Mouse (Mus musculus): ENCODE data around the gene Prr13. TPM values are rescaled to one million over a fixed set of nuclear protein-coding genes. Genes with fewer than 3 reads are reported as not detected.
A peak's percentile ranks its signal among the peaks of the same experiment; 100 is the strongest.

Gene Prr13
- polyA plus RNA-seq, 1 experiment from 2014 or later = 380 TPM

GRCm38 (mm10) chr15:102470605-102471294 lies 11.9 kb downstream of the Prr13 start:
- H3K36me3 ChIP-seq (ENCODE audit: inconsistent target) = peaks cover 35% of the 10 kb centered on the region

DNA sequence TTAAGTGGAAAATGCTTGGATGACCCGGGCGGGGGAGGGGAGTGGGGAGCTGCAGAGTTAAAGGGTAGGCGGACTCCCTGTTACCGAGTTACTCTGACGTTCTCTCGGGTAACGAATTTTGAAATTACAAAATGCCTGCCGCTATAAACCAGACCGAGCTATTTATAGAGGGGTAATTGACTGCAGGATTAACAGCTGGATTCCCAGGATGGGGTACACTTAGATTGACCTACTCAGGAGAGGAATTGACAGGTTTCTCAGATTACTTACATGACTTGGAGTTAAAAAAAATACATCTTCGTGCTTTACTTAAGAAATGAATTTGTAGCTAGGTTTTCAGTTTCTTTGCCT lies 12.4 kb downstream of the Prr13 start:
- Histone ChIP-seq H3K79me2 (ENCODE audit: inconsistent target) (peaks cover 53% of the 10 kb centered on the region), H3K36me3 (ENCODE audit: inconsistent target) (peaks cover 36% of the 10 kb centered on the region), H3K27ac (peak overlapping the region; percentile 52), H3K4me3 (ENCODE audit: inconsistent target) (peak overlapping the region; percentile 62)
- 0% methylated on average over 4 of the region's 10 CpGs for WGBS (ENCODE audit: missing documents)

More at GRCm38 (mm10) chr15:102470605-102471294, 11.9 kb downstream of the Prr13 start:
- H3K79me2 ChIP-seq (ENCODE audit: inconsistent target) = peaks cover 48% of the 10 kb centered on the region
- 0% methylated on average over 14 of the region's 67 CpGs for WGBS (ENCODE audit: missing documents)
- peak overlapping the region; percentile 75 for H3K27ac ChIP-seq
- H3K4me3 ChIP-seq (ENCODE audit: inconsistent target) = peak overlapping the region; percentile 62

GRCm38 (mm10) chr15:102471727-102472126 lies 12.9 kb downstream of the Prr13 start:
- Histone ChIP-seq H3K36me3 (ENCODE audit: inconsistent target) (peaks cover 39% of the 10 kb centered on the region), H3K4me3 (ENCODE audit: inconsistent target) (peak overlapping the region; percentile 62), H3K27ac (peak overlapping the region; percentile 52), H3K79me2 (ENCODE audit: inconsistent target) (peaks cover 57% of the 10 kb centered on the region)

DNA sequence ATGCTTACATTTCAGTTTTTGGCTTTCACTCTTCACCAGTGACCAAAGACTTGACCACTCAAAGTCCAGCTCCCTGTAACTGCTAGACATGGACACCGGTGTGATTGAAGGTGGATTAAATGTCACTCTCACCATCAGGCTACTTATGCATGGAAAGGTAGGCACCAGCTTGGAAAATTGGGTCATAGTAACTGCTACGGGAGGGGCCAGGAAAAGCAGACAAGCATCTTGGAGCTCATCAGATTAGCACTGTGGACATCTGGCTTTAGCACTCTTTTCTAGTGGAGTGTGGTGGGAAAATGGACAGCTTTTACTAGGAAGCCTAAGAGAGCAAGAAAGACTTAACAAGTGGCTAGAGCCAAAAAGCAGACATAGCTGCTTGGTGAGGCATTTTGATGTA lies 14.4 kb downstream of the Prr13 start:
- Histone ChIP-seq H3K27ac (no peak overlapping the region), H3K4me3 (ENCODE audit: inconsistent target) (no peak overlapping the region), H3K36me3 (ENCODE audit: inconsistent target) (peaks cover 46% of the 10 kb centered on the region), H3K79me2 (ENCODE audit: inconsistent target) (peaks cover 72% of the 10 kb centered on the region)
- WGBS (ENCODE audit: missing documents) = 100% methylated on average over 2 of the region's 2 CpGs

GRCm38 (mm10) chr15:102474520-102474919 lies 15.7 kb downstream of the Prr13 start:
- Histone ChIP-seq H3K79me2 (ENCODE audit: inconsistent target) (peaks cover 85% of the 10 kb centered on the region), H3K36me3 (ENCODE audit: inconsistent target) (peaks cover 50% of the 10 kb centered on the region), H3K4me3 (ENCODE audit: inconsistent target) (no peak overlapping the region), H3K27ac (no peak overlapping the region)
- WGBS (ENCODE audit: missing documents) = 89% methylated on average over 2 of the region's 2 CpGs

- no peak overlapping the region for H3K4me3 ChIP-seq (ENCODE audit: inconsistent target)
- WGBS (ENCODE audit: missing documents) = 96% methylated on average over 3 of the region's 3 CpGs
These were observed 24.3 kb downstream of the Prr13 start for GRCm38 (mm10) chr15:102483136-102483535.

DNA sequence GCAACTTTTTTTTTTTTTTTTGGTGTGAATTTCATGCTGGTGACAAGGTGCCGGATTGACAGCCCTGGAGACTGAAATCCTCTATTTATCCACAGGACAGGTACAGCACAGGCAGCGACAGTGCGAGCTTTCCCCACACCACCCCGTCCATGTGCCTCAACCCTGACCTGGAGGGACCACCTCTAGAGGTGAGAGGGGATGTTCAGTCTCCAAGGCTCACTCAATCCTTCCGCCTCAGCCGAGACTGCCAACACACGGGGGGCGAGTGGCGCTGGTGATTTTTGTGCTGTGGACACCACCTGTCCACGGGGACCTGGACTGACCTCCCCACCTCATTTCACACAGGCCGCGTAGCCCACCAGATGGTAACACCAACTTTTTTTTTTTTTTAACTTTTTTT lies 27.0 kb downstream of the Prr13 start:
- H3K27ac ChIP-seq = no peak overlapping the region
- no peak overlapping the region for H3K4me3 ChIP-seq (ENCODE audit: inconsistent target)
- peaks cover 92% of the 10 kb centered on the region for H3K36me3 ChIP-seq (ENCODE audit: inconsistent target)
- H3K79me2 ChIP-seq (ENCODE audit: inconsistent target) = peaks cover 90% of the 10 kb centered on the region
- WGBS (ENCODE audit: missing documents) = 97% methylated on average over 9 of the region's 12 CpGs

More at GRCm38 (mm10) chr15:102483136-102483535, 24.3 kb downstream of the Prr13 start:
- peaks cover 79% of the 10 kb centered on the region for H3K36me3 ChIP-seq (ENCODE audit: inconsistent target)
- H3K27ac ChIP-seq = no peak overlapping the region
- peaks cover 100% of the 10 kb centered on the region for H3K79me2 ChIP-seq (ENCODE audit: inconsistent target)

DNA sequence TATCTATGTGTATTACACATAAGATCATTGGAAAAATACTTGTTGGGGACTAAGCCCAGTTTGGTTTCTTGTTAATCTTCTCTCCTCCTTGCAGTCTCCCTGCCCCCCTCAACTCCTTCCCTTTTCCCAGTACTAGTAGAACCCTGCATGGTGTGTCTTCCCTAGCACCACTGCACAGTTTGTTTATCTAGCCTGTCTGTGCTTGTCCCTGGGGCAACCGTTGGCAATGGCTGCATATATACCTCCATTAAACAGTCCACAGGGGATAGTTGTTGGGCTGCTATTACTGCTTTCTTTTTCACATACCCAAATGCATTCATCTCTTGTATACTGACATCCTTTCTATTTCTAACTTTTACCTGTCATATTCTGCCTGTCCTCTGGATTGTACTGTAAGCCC lies 28.8 kb downstream of the Prr13 start:
- peaks cover 99% of the 10 kb centered on the region for H3K36me3 ChIP-seq (ENCODE audit: inconsistent target)
- H3K27ac ChIP-seq = no peak overlapping the region
- 94% methylated on average over 1 of the region's 1 CpGs for WGBS (ENCODE audit: missing documents)
- H3K79me2 ChIP-seq (ENCODE audit: inconsistent target) = peaks cover 90% of the 10 kb centered on the region
- no peak overlapping the region for H3K4me3 ChIP-seq (ENCODE audit: inconsistent target)

DNA sequence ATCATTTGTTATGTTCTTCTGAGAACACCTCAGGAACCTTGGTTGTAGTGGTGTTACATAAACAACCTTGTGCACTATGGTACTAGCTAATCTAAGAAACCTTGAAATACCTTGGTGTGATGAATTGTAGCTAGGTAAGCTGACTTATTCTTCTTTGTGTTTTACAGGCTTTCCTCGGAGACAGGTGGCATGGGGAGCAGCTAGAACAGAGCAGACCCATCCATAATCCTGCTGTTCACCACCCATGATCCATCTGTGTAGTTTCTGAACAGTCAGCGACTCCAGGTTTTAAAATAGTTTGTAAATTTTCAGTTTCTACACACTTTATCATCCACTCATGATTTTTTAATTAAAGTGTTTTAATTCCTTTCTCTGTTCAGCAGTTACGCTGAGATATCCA lies 39.5 kb downstream of the Prr13 start:
- H3K27ac ChIP-seq = no peak overlapping the region
- no peak overlapping the region for H3K4me3 ChIP-seq (ENCODE audit: inconsistent target)
- 93% methylated on average over 3 of the region's 3 CpGs for WGBS (ENCODE audit: missing documents)
- H3K36me3 ChIP-seq (ENCODE audit: inconsistent target) = peaks cover 86% of the 10 kb centered on the region
- H3K79me2 ChIP-seq (ENCODE audit: inconsistent target) = peaks cover 43% of the 10 kb centered on the region

- no peak overlapping the region for H3K4me3 ChIP-seq (ENCODE audit: inconsistent target)
- H3K27ac ChIP-seq = no peak overlapping the region
- H3K79me2 ChIP-seq (ENCODE audit: inconsistent target) = peaks cover 33% of the 10 kb centered on the region
- peaks cover 85% of the 10 kb centered on the region for H3K36me3 ChIP-seq (ENCODE audit: inconsistent target)
- 41% methylated on average over 3 of the region's 3 CpGs for WGBS (ENCODE audit: missing documents)
These were observed 40.5 kb downstream of the Prr13 start for GRCm38 (mm10) chr15:102499370-102499769.

DNA sequence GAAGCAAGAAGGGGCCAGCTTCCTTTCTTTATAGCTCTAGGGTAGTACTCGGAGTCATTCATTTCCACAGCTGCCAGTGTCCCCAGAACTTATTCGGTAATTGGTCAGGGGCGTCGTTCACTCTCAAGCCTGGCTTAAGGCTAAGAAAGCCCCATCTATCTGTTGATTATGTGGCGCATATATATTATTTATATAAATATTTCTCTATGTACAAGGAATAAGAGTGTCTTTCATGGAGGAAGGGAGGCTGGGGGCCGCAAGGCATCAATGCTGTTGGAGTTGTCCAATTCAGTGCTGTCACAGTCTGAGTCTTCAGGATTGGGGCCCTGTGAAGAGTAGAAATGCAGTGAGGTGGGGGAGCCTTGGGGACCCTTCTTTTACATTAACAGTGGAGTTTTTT lies 41.0 kb downstream of the Prr13 start:
- H3K27ac ChIP-seq = no peak overlapping the region
- peaks cover 28% of the 10 kb centered on the region for H3K79me2 ChIP-seq (ENCODE audit: inconsistent target)
- no peak overlapping the region for H3K4me3 ChIP-seq (ENCODE audit: inconsistent target)
- peaks cover 82% of the 10 kb centered on the region for H3K36me3 ChIP-seq (ENCODE audit: inconsistent target)
- 81% methylated on average over 6 of the region's 6 CpGs for WGBS (ENCODE audit: missing documents)

GRCm38 (mm10) chr15:102500479-102500878 lies 41.7 kb downstream of the Prr13 start:
- H3K79me2 ChIP-seq (ENCODE audit: inconsistent target) = peaks cover 25% of the 10 kb centered on the region
- no peak overlapping the region for H3K4me3 ChIP-seq (ENCODE audit: inconsistent target)
- peaks cover 76% of the 10 kb centered on the region for H3K36me3 ChIP-seq (ENCODE audit: inconsistent target)
- WGBS (ENCODE audit: missing documents) = 94% methylated on average over 5 of the region's 5 CpGs
- H3K27ac ChIP-seq = no peak overlapping the region

DNA sequence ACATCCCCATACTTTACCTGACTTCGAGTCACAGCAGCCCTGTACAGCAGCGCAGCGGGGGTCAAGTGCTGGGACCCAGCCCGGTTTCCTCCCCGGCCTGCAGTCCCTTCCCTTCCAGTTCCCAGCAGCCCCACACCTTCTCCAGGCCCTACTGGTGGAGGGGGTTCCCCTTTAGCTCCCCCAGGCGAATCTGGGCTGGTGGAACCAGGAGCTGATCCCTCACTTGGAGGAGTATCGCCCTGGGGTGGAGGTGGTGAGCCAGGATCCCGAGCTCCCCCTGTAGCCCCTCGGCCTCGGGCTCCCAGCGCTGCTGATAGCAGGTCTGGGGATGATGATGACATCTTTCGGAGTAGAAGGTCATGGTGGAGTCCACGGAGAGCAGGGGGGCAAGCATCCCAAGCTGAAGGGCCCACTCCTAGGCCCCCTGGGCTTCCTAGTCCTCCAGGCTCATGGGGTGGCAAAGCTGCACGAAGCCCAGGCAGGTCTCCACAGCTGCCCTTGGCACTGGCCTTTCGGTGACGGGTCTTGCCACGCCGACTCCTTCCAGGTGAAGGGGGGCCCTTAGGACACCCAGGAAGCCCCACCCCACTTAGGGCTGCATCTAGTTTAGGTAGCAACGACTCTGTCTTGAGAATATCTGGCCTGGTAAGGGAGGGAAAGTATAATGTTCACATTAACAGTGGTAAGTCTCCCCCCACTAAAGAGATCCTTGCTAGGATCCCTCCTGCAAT lies 42.4 kb downstream of the Prr13 start:
- Histone ChIP-seq H3K27ac (no peak overlapping the region), H3K4me3 (ENCODE audit: inconsistent target) (no peak overlapping the region), H3K79me2 (ENCODE audit: inconsistent target) (peaks cover 18% of the 10 kb centered on the region), H3K36me3 (ENCODE audit: inconsistent target) (peaks cover 70% of the 10 kb centered on the region)
- WGBS (ENCODE audit: missing documents) = 96% methylated on average over 19 of the region's 19 CpGs

DNA sequence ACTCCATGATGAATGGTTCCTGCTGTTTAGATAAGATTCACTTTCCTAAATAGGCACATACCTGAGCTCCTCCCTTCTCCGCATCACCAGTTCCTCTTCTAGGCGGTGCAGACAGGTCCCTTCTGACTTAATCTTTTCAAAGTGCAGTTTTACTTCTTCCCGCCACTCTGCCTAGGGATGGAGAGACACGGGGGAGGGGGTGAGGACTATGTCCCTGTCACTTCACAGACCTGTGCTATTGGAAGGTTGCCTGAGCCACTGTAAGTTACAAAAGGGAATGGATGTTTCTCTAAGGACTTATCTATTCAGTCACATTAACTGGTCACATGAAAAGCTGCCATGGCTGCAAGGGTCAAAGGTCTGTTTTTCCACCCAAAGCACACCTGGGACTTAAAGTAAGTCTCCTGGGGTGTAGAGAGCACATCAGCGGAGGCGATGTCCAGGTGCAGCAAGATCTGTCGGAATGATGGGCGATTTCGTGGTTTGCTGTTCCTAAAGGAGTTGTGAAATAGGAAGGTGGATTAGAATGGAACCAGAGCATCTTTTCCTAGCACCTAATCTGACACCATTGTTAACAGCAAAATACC lies 43.5 kb downstream of the Prr13 start:
- H3K27ac ChIP-seq = no peak overlapping the region
- peaks cover 7% of the 10 kb centered on the region; the same call in 1 of the 2 replicates for H3K79me2 ChIP-seq (ENCODE audit: inconsistent target)
- no peak overlapping the region for H3K4me3 ChIP-seq (ENCODE audit: inconsistent target)
- 91% methylated on average over 9 of the region's 9 CpGs for WGBS (ENCODE audit: missing documents)
- peaks cover 65% of the 10 kb centered on the region for H3K36me3 ChIP-seq (ENCODE audit: inconsistent target)

- no peak within 1 kb of the TSS for H3K27ac ChIP-seq
- peaks cover 8% of the 10 kb centered on the region for H3K79me2 ChIP-seq (ENCODE audit: inconsistent target)
- peaks cover 58% of the 10 kb centered on the region for H3K36me3 ChIP-seq (ENCODE audit: inconsistent target)
- H3K4me3 ChIP-seq (ENCODE audit: inconsistent target) = no peak within 1 kb of the TSS
- WGBS (ENCODE audit: missing documents) = 100% methylated on average over 1 of the region's 1 CpGs
These were observed 44.6 kb downstream of the Prr13 start, which contains the start of gene Gm10337 for GRCm38 (mm10) chr15:102503447-102503846. Gene Gm10337 (plus strand): TSS chr15:102503722.

Measured in macrophage (primary cell).